Mouse (Mus musculus): ENCODE data around the gene Mettl16. TPM values are rescaled to one million over a fixed set of nuclear protein-coding genes. Genes with fewer than 3 reads are reported as not detected.

Mettl16 gene
- polyA plus RNA-seq, 1 experiment from 2014 or later, result 32.1 TPM

Small RNAs within 50 kb of the gene (microRNA-seq; reads per million reads assigned to microRNA genes)
- 0.40 reads per million for gene Mir6926

Other genes with a start within 250 kb of the Mettl16 start
- gene Rap1gap2, start 159.9 kb upstream of the Mettl16 start, polyA plus RNA-seq (2014; fragmentation: Nextera tagmentation; extraction: Ambion mirVana), result 5.1 and 6.0 TPM in 2 replicates
- gene Ccdc92b, start 151.2 kb upstream of the Mettl16 start, polyA plus RNA-seq (2014; fragmentation: Nextera tagmentation; extraction: Ambion mirVana), result 2.3 and 3.2 TPM in 2 replicates
- gene Cluh, start 121.3 kb upstream of the Mettl16 start, polyA plus RNA-seq (2014; fragmentation: Nextera tagmentation; extraction: Ambion mirVana), result 6.3 and 7.7 TPM in 2 replicates
- 88.2 and 104 TPM in 2 replicates for gene Pafah1b1, start 46.2 kb upstream of the Mettl16 start, polyA plus RNA-seq (2014; fragmentation: Nextera tagmentation; extraction: Ambion mirVana)
- gene Mnt, start 60.1 kb downstream of the Mettl16 start, polyA plus RNA-seq (2014; fragmentation: Nextera tagmentation; extraction: Ambion mirVana), result 6.8 and 7.6 TPM in 2 replicates
- gene Sgsm2, start 126.2 kb downstream of the Mettl16 start, polyA plus RNA-seq (2014; fragmentation: Nextera tagmentation; extraction: Ambion mirVana), result 8.3 and 10.6 TPM in 2 replicates
- gene Tsr1, start 127.2 kb downstream of the Mettl16 start, polyA plus RNA-seq (2014; fragmentation: Nextera tagmentation; extraction: Ambion mirVana), result 33.2 and 38.2 TPM in 2 replicates
- 12.9 and 13.7 TPM in 2 replicates for gene Smg6, start 155.0 kb downstream of the Mettl16 start, polyA plus RNA-seq (2014; fragmentation: Nextera tagmentation; extraction: Ambion mirVana)
- 45.9 and 56.0 TPM in 2 replicates for gene Srr, start 155.1 kb downstream of the Mettl16 start, polyA plus RNA-seq (2014; fragmentation: Nextera tagmentation; extraction: Ambion mirVana)